Mouse (Mus musculus) heart, embryonic 12.5 days (tissue): ENCODE results near the gene Rfxank. TPM values are rescaled to one million over a fixed set of nuclear protein-coding genes. Genes with fewer than 3 reads are reported as not detected.

Experiments used
- ATAC-seq: fragments of 200-750 bp; cut with Nextera tagmentation; 2 replicates; pipeline ENCODE4 v1.8.0; 2017; ENCODE audit warnings: moderate TSS enrichment, moderate library complexity; ENCODE audit not compliant: insufficient number of reproducible peaks, low FRiP score
- H3K27ac ChIP-seq: fragments of 300-500 bp; sonication (generic); 2 replicates; pipeline ENCODE4 v1.5.1; 2016; ENCODE audit warnings: mild to moderate bottlenecking, moderate library complexity; ENCODE audit not compliant: poor library complexity, severe bottlenecking
- H3K27me3 ChIP-seq: fragments of 300-500 bp; sonication (generic); replicated peaks from 2 replicates; pipeline ENCODE4 v1.6.1; 2016; ENCODE audit warnings: mild to moderate bottlenecking, moderate library complexity
- H3K36me3 ChIP-seq: fragments of 300-500 bp; sonication (generic); 2 replicates; pipeline ENCODE4 v1.6.1; 2016; ENCODE audit warnings: mild to moderate bottlenecking, moderate library complexity
- H3K4me1 ChIP-seq: fragments of 300-500 bp; sonication (generic); replicated peaks from 2 replicates; pipeline ENCODE4 v1.6.1; 2016; ENCODE audit warnings: mild to moderate bottlenecking
- H3K4me2 ChIP-seq: fragments of 300-500 bp; sonication (generic); 2 replicates; pipeline ENCODE4 v1.6.1; 2016; ENCODE audit warnings: mild to moderate bottlenecking, moderate library complexity
- H3K4me3 ChIP-seq: fragments of 300-500 bp; sonication (generic); 2 replicates; pipeline ENCODE4 v1.5.1; 2016; ENCODE audit warnings: mild to moderate bottlenecking
- H3K9ac ChIP-seq: fragments of 300-500 bp; sonication (generic); 2 replicates; pipeline ENCODE4 v1.6.1; 2016; ENCODE audit warnings: mild to moderate bottlenecking, moderate library complexity
- H3K9me3 ChIP-seq: fragments of 300-500 bp; sonication (generic); replicated peaks from 2 replicates; pipeline ENCODE4 v1.6.1; 2016; ENCODE audit warnings: mild to moderate bottlenecking, moderate library complexity
- WGBS: fragments of 180-500 bp; shearing (Covaris S2); methylation state at CpG from one replicate; pipeline ENCODE4 v1.1.7; 2016; 5-methylcytosine and 5-hydroxymethylcytosine counted together
- polyA plus RNA-seq: library from polyadenylated mRNA; unstranded; fragments of >200 nt; fragmentation: Nextera tagmentation; extraction: Ambion mirVana; gene quantifications from 2 replicates; pipeline ENCODE4 v1.2.1, GENCODE M21; 2016

Rfxank gene
- polyA plus RNA-seq, 1 experiment from 2014 or later = 18.7 TPM

- Histone ChIP-seq H3K9me3 (no peaks in the 10 kb centered on the region; the same call in 1 of the 2 replicates), H3K36me3 (no peaks in the 10 kb centered on the region), H3K4me2 (no peak overlapping the region), H3K27me3 (peaks cover 40% of the 10 kb centered on the region), H3K4me1 (peaks cover 6% of the 10 kb centered on the region; the same call in 1 of the 2 replicates), H3K27ac (no peak overlapping the region), H3K4me3 (no peak overlapping the region), H3K9ac (no peak overlapping the region)
- WGBS = 73% methylated on average over 8 of the region's 8 CpGs
- no peak for ATAC-seq
These were observed 38.7 kb downstream of the Rfxank start for GRCm38 (mm10) chr8:70100241-70100640.

- Histone ChIP-seq H3K9ac (no peak overlapping the region), H3K27ac (no peak overlapping the region), H3K36me3 (no peaks in the 10 kb centered on the region), H3K4me1 (peaks cover 1% of the 10 kb centered on the region; the same call in 1 of the 2 replicates), H3K9me3 (no peaks in the 10 kb centered on the region; the same call in 1 of the 2 replicates), H3K27me3 (peaks cover 42% of the 10 kb centered on the region), H3K4me2 (no peak overlapping the region), H3K4me3 (no peak overlapping the region)
- WGBS = 66% methylated on average over 8 of the region's 8 CpGs
- no peak for ATAC-seq
These were observed 39.7 kb downstream of the Rfxank start for GRCm38 (mm10) chr8:70099276-70099675.

- 53% methylated on average over 8 of the region's 8 CpGs for WGBS
These were observed 46.2 kb downstream of the Rfxank start for GRCm38 (mm10) chr8:70092786-70093185.

GRCm38 (mm10) chr8:70089296-70089960 lies 49.5 kb downstream of the Rfxank start:
- no peak overlapping the region for H3K27ac ChIP-seq
- H3K9me3 ChIP-seq = no peaks in the 10 kb centered on the region
- H3K36me3 ChIP-seq = no peaks in the 10 kb centered on the region
- ATAC-seq = no peak
- no peak overlapping the region for H3K4me3 ChIP-seq
- no peak overlapping the region for H3K9ac ChIP-seq
- peaks cover 10% of the 10 kb centered on the region for H3K4me1 ChIP-seq
- peaks cover 91% of the 10 kb centered on the region for H3K27me3 ChIP-seq
- no peak overlapping the region for H3K4me2 ChIP-seq
- WGBS = 60% methylated on average over 9 of the region's 9 CpGs

More at GRCm38 (mm10) chr8:70092786-70093185, 46.2 kb downstream of the Rfxank start:
- Histone ChIP-seq H3K27ac (no peak overlapping the region), H3K4me1 (peaks cover 6% of the 10 kb centered on the region), H3K27me3 (peaks cover 72% of the 10 kb centered on the region), H3K4me3 (no peak overlapping the region), H3K9me3 (no peaks in the 10 kb centered on the region; the same call in 1 of the 2 replicates), H3K4me2 (no peak overlapping the region), H3K9ac (no peak overlapping the region), H3K36me3 (no peaks in the 10 kb centered on the region)
- ATAC-seq = no peak

GRCm38 (mm10) chr8:70087836-70088650 lies 50.9 kb downstream of the Rfxank start:
- H3K27ac ChIP-seq = no peak overlapping the region
- WGBS = 4% methylated on average over 56 of the region's 56 CpGs
- peak overlapping the region; percentile 36 for H3K4me3 ChIP-seq
- H3K4me1 ChIP-seq = peaks cover 24% of the 10 kb centered on the region
- ATAC-seq = no peak
- no peaks in the 10 kb centered on the region for H3K9me3 ChIP-seq
- peak overlapping the region; percentile 67 for H3K4me2 ChIP-seq
- H3K36me3 ChIP-seq = no peaks in the 10 kb centered on the region
- H3K9ac ChIP-seq = peak overlapping the region; percentile 22; the same call in 1 of the 2 replicates
- H3K27me3 ChIP-seq = peaks cover 91% of the 10 kb centered on the region

GRCm38 (mm10) chr8:70087237-70087636 lies 51.7 kb downstream of the Rfxank start:
- Histone ChIP-seq H3K4me3 (no peak overlapping the region), H3K27me3 (peaks cover 99% of the 10 kb centered on the region), H3K27ac (no peak overlapping the region), H3K9me3 (no peaks in the 10 kb centered on the region), H3K4me1 (peaks cover 24% of the 10 kb centered on the region), H3K4me2 (no peak overlapping the region), H3K36me3 (no peaks in the 10 kb centered on the region), H3K9ac (no peak overlapping the region)
- 5% methylated on average over 7 of the region's 7 CpGs for WGBS
- no peak for ATAC-seq

GRCm38 (mm10) chr8:70086151-70086550 lies 52.8 kb downstream of the Rfxank start:
- no peak overlapping the region for H3K4me3 ChIP-seq
- no peak overlapping the region for H3K4me2 ChIP-seq
- no peaks in the 10 kb centered on the region for H3K36me3 ChIP-seq
- no peak overlapping the region for H3K9ac ChIP-seq
- no peaks in the 10 kb centered on the region for H3K9me3 ChIP-seq
- H3K27me3 ChIP-seq = peaks cover 96% of the 10 kb centered on the region
- H3K27ac ChIP-seq = no peak overlapping the region
- ATAC-seq = no peak
- WGBS = 38% methylated on average over 1 of the region's 1 CpGs
- peaks cover 24% of the 10 kb centered on the region for H3K4me1 ChIP-seq

- Histone ChIP-seq H3K9me3 (no peaks in the 10 kb centered on the region), H3K4me1 (peaks cover 28% of the 10 kb centered on the region), H3K27ac (no peak overlapping the region), H3K4me2 (peak overlapping the region; percentile 82), H3K27me3 (peaks cover 79% of the 10 kb centered on the region), H3K9ac (peak overlapping the region; percentile 40; the same call in 1 of the 2 replicates), H3K36me3 (no peaks in the 10 kb centered on the region), H3K4me3 (peak overlapping the region; percentile 46)
- peak; percentile 16; the same call in 1 of the 2 replicates for ATAC-seq
- 2% methylated on average over 71 of the region's 71 CpGs for WGBS
These were observed 54.5 kb downstream of the Rfxank start for GRCm38 (mm10) chr8:70084191-70085065.

GRCm38 (mm10) chr8:70083285-70083684 lies 55.7 kb downstream of the Rfxank start, which contains the start of gene Hapln4:
TSS of gene Hapln4 (plus strand) at chr8:70083457.
- peaks cover 68% of the 10 kb centered on the region for H3K27me3 ChIP-seq
- H3K4me1 ChIP-seq = peaks cover 35% of the 10 kb centered on the region
- H3K36me3 ChIP-seq = no peaks in the 10 kb centered on the region
- no peak within 1 kb of the TSS for H3K27ac ChIP-seq
- peak within 1 kb of the TSS; percentile 46 for H3K4me3 ChIP-seq
- peak within 1 kb of the TSS; percentile 40; the same call in 1 of the 2 replicates for H3K9ac ChIP-seq
- H3K9me3 ChIP-seq = no peaks in the 10 kb centered on the region
- under 1% methylated on average over 26 of the region's 26 CpGs for WGBS
- H3K4me2 ChIP-seq = peak within 1 kb of the TSS; percentile 82
- no peak for ATAC-seq

- H3K4me1 ChIP-seq = peaks cover 30% of the 10 kb centered on the region
- no peak overlapping the region for H3K27ac ChIP-seq
- no peaks in the 10 kb centered on the region for H3K9me3 ChIP-seq
- no peaks in the 10 kb centered on the region for H3K36me3 ChIP-seq
- no peak overlapping the region for H3K4me2 ChIP-seq
- peaks cover 55% of the 10 kb centered on the region for H3K27me3 ChIP-seq
- WGBS = 89% methylated on average over 2 of the region's 2 CpGs
- ATAC-seq = no peak
- no peak overlapping the region for H3K4me3 ChIP-seq
- no peak overlapping the region for H3K9ac ChIP-seq
These were observed 57.0 kb downstream of the Rfxank start for GRCm38 (mm10) chr8:70081976-70082375.
